Mouse (Mus musculus) brown adipose tissue, adult 24 weeks (tissue): ENCODE data around the gene Prkacb. TPM values are rescaled to one million over a fixed set of nuclear protein-coding genes. Genes with fewer than 3 reads are reported as not detected.

Experiments used
- H3K27ac ChIP-seq: fragments of 200-500 bp; replicated peaks from 2 replicates; pipeline ENCODE4 v1.5.1; 2012; ENCODE audit warnings: low read depth, mild to moderate bottlenecking, low read length
- H3K4me1 ChIP-seq: fragments of 200-500 bp; 2 replicates; pipeline ENCODE4 v1.6.1; 2012; ENCODE audit warnings: low read length, mixed read lengths; ENCODE audit not compliant: control insufficient read depth, insufficient read depth, insufficient read length
- H3K4me3 ChIP-seq: fragments of 200-500 bp; 2 replicates; pipeline ENCODE4 v1.5.1; 2012; ENCODE audit warnings: low read depth, mild to moderate bottlenecking, low read length, moderate library complexity; ENCODE audit not compliant: insufficient read depth
- polyA plus RNA-seq: library from polyadenylated mRNA; stranded (reverse); fragments of >200 nt; gene quantifications from 2 replicates; pipeline ENCODE4 v1.2.4, GENCODE M21; 2012; ENCODE audit not compliant: missing spikeins, insufficient read depth, insufficient read length

Gene Prkacb
- 31.6 and 32.9 TPM in 2 replicates for polyA plus RNA-seq

DNA sequence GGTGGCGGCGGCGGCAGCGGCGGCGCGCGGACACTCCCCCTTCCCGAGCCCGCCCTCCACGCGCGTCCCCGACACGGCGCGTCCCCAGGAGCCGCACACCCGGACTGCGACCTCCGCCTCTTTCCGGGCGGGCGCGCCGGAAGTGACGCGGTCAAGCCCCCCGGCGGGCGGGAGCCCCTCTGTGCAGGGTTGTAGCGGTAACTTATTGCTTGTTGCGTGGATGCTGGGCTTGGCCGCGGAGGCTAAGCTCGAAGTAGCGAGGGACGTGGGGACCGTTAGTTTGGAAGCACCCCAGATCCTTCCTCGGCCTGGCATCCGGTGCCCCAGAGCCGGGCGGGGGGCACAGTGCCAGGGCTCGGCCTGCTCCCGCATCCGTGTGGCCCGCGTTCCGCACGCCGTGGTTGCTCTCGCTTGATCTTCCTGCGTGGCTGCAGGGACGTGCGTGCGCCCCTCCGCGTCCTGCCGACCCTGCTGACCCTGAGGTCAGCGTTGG lies at the start of gene Prkacb:
Gene Prkacb, minus strand, starts transcription at position 90 of the 493 bp plus-strand sequence.
- no peaks in the 10 kb centered on the region for H3K4me1 ChIP-seq
- H3K4me3 ChIP-seq = peak within 1 kb of the TSS; percentile 87
- H3K27ac ChIP-seq = peak within 1 kb of the TSS; percentile 95

DNA sequence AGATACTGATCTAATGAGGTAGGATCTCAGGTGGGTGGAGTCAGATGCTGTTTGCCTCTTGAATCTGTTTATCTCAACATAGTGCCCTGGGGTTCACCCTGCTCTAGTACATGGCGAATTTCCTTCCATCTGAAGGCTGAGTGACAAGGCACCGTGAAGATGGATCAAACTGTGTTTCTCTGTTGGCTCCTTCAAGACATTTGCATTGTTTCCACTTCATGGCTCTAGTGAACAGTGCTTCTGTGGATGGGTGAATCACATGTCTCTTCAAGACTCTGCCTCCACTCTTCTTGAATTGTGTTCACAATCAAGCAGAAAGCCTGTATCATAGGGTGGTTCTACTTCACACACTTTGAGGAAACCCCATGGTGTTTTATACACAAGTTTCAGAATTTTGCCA lies 47.5 kb upstream of the Prkacb start:
- no peaks in the 10 kb centered on the region for H3K4me1 ChIP-seq
- no peak overlapping the region for H3K27ac ChIP-seq
- no peak overlapping the region for H3K4me3 ChIP-seq

DNA sequence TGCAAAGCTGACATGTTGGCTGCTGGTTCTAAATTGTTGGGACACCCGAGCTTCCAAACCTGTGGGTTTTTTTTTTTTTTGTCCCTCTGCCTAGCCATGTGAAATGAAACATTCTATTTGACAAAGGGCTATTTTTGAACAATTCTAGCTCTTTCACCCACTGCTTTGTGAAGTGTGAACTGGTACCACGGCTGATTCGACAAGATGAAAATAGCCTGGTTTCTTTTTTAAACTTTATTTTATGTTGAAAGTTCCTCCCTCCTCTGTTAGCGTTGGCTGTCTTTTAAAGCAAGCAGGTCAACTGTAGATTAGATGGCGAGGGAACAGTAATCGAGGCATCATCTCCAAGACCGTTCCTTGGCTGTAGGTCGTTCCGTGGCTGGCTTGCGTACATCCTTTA lies 44.6 kb upstream of the Prkacb start:
- Histone ChIP-seq H3K27ac (no peak overlapping the region), H3K4me1 (no peaks in the 10 kb centered on the region; the same call in 1 of the 2 replicates), H3K4me3 (no peak overlapping the region)

DNA sequence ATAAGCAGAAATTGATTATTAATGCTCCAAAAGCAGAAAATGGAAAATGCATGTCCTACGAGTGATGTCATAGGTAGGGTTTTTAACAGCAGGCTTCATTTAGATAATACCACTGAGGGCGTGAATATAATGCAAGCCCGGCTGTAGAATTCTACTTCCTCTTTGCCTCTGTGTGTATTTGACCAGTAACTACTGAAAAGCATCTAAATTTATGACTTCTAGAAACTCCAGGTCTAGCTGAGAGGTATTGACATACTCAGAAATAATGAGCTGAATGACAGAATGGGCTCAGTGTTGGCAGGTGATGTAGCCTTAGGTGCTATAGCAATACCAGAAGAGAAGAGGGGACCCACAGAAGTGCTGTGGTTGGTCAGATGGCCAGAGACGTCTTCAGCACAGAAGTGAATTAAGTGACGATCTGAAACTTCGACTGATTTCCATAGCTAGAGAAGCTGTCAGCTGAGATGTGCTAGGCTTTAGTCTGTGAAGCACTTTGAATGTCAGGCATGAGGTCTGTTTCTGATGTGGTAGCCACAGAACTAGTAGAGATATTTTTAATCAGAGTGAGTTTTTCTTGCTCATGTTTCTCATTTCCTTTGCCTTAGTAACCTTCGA lies 41.8 kb upstream of the Prkacb start:
- no peak overlapping the region for H3K27ac ChIP-seq
- H3K4me3 ChIP-seq = no peak overlapping the region
- H3K4me1 ChIP-seq = no peaks in the 10 kb centered on the region; the same call in 1 of the 2 replicates

DNA sequence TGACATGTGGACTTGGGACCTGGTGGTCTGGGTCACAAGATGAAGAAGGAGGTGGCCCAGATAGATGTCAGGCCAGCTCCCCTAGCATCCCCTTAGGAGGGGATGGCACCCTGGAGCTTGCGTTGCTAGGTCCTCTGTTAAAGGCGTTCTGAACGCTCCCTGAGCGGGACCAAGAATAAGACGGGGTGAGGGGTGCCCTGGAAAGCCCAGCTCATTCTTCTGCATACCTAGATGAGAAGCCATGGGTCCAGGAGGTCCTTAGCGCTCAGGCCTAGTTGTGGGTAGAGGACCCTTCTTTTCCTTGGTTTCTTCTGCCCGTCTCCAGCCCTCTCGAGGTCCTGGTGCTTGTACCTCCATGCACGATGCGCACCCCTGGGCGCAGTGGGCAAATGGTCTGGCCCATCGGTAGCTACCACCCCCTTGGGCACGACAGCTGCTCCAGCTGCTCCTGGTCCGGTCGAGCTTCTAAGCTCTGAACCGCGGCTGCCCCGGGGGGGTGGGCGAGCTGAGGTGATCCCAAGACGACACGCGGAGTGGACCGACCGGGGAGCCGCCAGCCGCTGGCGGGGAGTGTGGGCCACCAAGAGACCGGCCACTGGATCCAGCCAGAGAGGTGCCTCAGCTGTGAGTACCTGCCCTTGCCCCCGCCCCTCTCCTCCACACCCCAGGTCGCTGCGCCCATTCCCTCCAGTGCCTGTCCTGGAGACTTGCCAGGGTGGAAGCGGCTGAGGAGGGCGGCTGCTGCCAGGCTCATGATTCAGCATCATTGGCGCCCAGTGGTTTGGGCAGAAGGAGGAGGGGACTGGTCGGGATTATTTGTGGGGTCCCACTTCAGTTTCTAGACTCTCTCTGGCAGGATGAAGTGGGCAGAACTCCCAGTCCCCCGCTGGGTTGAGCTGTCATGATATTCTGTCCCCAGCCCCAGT lies 39.4 kb upstream of the Prkacb start, which contains the start of gene Ttll7:
Gene Ttll7, plus strand, starts transcription at position 402 of the 926 bp plus-strand sequence.
- H3K27ac ChIP-seq = peak within 1 kb of the TSS; percentile 99
- H3K4me3 ChIP-seq = peak within 1 kb of the TSS; percentile 87
- no peaks in the 10 kb centered on the region; the same call in 1 of the 2 replicates for H3K4me1 ChIP-seq

DNA sequence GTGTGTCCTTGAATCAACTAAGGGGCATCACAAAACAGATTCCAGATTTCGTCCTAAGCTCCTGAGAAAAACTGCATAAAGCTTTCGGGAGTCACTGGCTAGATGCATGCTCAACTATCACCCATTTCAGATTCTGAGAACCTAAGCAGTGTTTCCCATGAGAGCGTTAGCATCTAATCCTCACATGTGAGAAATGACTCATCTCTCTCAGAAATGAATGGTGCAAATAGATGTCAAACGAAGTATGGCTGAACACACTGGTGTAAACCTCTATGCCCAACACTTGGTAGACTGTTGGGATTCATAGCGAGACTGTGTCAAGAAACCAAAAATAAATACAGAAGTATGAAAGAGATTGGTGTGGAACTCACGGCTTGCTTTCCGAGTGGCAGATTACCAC lies 36.6 kb upstream of the Prkacb start:
- no peak overlapping the region for H3K4me3 ChIP-seq
- H3K4me1 ChIP-seq = no peaks in the 10 kb centered on the region; the same call in 1 of the 2 replicates
- H3K27ac ChIP-seq = no peak overlapping the region

DNA sequence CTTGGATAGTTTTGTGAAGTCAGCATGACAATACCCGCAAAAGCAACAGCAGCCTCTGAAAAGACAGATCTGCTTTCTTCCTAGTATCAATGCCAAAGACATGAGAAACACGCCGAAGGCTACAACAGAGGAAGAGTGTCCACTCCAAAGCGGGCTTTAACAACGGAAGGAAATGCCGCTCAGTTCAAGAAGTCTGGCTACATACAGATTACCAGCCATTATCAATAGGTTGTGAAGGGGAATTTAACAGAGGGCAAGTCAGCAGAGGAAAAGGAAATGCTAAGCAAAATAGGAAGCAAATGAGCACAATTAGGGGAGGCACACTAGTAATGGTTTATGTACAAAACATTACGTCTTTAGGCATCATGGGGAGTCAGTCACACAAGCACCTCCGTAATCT lies 35.3 kb upstream of the Prkacb start:
- H3K4me1 ChIP-seq = peaks cover 2% of the 10 kb centered on the region
- H3K27ac ChIP-seq = peak overlapping the region; percentile 11; the same call in 1 of the 2 replicates
- no peak overlapping the region for H3K4me3 ChIP-seq

DNA sequence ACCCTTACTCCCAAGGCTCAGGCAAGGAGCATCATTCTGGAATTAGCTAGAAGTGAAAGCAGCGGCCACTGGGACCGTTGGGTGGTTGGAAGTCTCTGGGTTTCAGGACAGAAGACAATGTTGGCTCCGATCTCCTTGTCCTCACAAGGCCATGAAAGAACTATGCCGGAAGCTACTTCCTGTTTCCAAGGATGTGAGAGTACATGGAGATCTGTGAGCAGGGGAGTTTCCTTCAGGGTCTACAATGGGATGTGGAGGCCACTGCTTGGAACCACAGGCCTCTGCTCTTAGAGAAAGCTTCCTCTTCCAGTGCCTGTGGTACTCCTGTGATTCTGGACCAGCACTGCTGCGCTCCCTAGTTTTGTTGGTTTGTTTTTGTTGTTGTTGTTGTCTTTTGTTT lies 33.4 kb upstream of the Prkacb start:
- H3K4me3 ChIP-seq = no peak overlapping the region
- peaks cover 6% of the 10 kb centered on the region; the same call in 1 of the 2 replicates for H3K4me1 ChIP-seq
- peak overlapping the region; percentile 96 for H3K27ac ChIP-seq

DNA sequence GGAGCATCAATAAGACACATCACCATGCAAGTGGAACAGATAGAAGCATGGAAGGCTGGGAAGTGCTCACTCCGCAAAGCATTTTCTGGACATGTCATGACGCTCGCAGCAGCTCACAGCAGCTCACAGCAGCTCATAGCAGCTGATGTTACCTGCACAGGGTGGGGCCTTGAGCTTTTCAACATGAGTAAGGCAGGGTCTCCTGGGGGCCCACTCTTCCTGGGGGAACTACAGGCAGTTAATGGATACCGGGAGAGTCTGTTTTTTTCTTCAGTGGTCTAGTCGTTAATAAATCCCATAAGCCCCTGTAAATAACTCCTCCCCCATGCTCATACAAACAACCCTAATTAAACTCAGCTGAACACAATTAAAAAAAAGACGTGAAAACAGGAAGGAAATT lies 30.7 kb upstream of the Prkacb start:
- no peak overlapping the region for H3K4me3 ChIP-seq
- peaks cover 6% of the 10 kb centered on the region; the same call in 1 of the 2 replicates for H3K4me1 ChIP-seq
- H3K27ac ChIP-seq = no peak overlapping the region

DNA sequence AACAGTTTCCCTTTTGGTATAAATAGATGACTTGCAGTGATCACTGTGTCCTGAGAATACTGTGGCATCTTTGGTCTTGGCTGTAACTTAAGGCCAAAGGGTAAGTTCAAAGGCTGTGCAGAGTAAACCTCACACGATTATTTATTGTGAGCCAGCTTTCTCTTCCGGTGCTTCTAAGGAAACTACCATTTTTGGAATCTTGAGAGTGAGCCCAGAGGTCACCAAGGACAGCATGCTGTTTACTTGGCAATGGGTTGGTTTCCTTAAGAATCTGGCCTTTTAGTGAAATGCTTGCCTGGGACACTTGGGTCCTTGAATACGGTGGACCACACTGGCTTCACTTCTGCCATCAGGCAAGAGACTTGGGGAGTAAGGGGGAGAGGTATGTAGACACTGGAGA lies 30.0 kb upstream of the Prkacb start:
- Histone ChIP-seq H3K27ac (no peak overlapping the region), H3K4me1 (peaks cover 6% of the 10 kb centered on the region; the same call in 1 of the 2 replicates), H3K4me3 (no peak overlapping the region)

DNA sequence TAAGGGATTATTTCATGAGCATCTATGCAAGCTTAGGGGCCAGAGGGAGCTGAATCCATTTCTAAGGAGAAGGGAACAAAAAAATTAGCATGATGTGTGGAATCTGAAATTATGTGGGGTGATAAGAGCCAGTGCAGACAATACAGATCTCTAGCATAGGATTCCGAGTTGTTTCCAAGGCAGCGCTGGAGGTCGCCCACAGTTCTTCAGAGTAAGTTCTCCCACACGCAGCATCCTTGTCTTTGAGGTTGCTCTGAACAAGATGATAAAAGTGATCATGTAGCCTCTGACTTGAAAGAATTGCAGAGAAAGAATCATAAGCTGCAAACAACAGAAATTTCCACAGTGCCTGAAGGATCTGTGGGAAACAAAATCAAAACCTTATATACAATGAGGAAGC lies 7.9 kb upstream of the Prkacb start:
- no peak overlapping the region for H3K4me3 ChIP-seq
- no peak overlapping the region for H3K27ac ChIP-seq
- no peaks in the 10 kb centered on the region for H3K4me1 ChIP-seq

DNA sequence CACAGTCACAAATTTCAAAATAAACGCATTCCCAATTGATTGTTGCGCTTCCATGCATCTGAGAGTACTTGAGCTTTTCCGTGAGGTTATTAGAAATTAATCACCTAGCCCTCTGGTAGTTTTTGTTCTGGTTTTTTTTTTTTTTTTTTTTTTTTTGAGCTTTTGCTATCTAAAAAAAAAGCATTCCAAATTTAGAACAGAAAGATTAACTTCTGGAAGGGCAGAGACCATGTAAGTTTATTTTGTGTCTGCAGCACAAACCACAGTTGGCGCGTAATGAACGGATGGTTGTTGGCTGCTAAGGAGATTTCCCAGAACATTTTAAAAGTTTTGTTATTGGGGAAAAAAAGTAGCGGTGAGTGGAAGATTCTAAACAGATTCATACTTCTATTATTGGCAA lies 834 bp upstream of the Prkacb start:
- no peaks in the 10 kb centered on the region for H3K4me1 ChIP-seq
- H3K4me3 ChIP-seq = peak overlapping the region; percentile 87
- peak overlapping the region; percentile 95 for H3K27ac ChIP-seq

DNA sequence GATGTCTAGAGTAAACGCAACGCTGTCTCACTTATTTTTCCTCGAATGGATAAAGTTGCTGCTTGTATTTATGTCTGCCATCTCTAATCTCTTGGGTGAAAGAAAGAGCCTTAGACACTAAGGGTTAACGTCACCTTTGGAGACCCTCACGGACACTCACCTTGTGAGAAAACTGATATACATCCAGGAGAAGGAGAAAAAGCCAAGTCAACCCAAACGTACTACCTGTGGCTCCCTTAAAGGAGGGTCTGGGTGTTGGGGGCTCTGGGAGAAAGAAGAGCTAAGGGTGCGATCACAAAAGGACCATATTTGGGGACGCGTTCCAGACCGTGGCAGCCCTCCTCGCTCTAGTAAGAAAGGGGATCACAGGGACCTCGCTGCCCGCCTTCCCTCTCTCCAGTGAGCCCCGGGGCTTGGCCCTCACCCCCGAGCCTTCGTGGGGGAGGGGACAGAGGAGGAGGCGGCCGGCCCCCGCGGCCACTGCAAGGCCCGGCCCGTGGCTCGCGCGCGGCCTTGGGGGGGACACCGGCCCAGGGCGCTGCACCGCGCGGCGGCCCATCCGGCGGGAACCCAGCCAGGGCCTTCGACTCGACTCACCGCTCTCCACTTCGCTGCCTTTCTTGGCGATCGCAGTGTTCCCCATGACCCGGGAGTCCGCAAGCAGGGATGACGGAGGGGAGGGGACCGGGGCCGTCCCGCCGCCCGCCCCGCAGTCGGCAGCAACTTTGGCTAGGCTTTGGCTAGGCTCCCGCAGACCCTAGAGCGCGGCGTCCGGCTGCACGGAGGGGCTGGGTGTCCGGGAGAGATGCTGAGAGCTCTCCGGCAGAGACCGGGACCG lies 530 bp downstream of the Prkacb start:
- Histone ChIP-seq H3K27ac (peak overlapping the region; percentile 44), H3K4me1 (no peaks in the 10 kb centered on the region), H3K4me3 (peak overlapping the region; percentile 87)

DNA sequence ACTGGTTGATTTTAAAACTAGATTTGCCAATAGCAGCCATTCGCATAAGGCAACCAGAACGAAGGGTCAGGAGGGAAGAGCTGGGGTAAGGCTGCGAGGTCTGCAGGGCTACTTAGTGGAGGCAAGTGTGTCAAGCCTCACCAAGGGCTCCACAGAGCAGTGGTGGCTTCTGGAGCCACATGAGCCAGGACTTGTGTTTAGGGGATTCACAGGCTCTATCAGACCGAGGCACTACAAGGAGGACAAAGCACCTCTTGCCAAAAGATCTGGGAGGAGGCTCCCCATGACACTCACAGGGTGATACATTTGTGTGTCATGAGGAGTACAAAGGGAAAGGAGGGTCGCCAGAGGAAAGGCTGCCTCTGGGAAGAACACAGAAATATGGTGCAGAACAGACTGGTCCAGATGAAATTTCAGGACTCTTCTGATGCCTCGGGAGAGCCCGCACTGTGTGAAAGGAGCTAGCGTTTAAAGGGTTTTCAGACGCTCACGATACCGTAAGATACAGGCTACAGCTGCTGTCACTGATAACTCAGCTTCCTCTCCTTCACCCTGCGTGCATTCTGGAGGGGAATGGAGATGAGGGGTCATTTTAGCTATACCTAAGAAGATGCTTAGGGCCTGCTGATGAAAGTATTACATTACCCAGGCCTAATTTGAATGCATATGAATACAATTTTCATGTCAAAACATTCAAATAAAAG lies 19.1 kb downstream of the Prkacb start:
- Histone ChIP-seq H3K27ac (no peak overlapping the region), H3K4me1 (no peaks in the 10 kb centered on the region), H3K4me3 (no peak overlapping the region)
